Mouse (Mus musculus): ENCODE data around the gene Rnasel.

DNA sequence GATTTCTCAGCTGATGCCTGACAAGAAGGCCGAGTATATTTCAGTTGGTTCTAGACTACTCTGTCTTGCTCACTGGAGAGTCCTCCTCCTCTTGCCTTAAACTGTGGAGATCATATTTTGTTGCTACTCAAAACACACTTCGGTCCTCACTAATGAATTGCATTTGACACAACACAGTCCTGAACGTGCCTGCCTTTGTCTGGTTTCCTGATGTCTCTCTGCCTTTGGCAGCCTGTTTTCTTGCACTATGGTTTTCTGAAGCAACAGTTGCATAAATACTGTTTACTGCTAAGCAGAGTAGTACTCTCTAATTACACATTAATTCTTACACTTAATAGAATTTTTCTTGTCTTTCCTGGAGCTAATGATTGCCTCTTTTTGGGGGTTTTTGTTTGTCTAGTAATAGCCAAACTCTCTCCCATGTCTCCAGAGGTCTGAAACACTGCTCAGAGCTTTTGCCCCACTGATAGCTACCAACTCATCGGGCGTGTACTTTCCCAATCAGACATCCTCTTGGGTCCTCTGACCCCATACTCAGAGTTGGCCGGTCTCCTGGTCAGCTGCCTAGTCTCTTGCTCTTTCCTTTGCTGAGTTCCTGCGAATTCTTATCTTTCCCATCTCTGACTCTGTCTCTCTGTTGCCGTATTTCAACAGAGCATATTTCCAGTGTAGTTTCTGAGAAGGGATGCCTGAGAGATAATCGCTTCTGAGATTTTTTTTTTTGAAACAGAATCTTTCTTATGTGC, 27.5 kb upstream of the Rnasel start:
- TF ChIP-seq POLR2A (IDR thresholded peaks at IDR 0.05; ENCODE audit: low read depth, low read length) (no peak), CTCF (IDR thresholded peaks at IDR 0.05; ENCODE audit: borderline replicate concordance, insufficient read depth, low read length) (no peak)
